Mouse (Mus musculus) liver, embryonic 16.5 days (tissue): ENCODE measurements around the gene Tmcc3. TPM values are rescaled to one million over a fixed set of nuclear protein-coding genes. Genes with fewer than 3 reads are reported as not detected.

ENCODE experiments used
- ATAC-seq: fragments of 200-750 bp; cut with Nextera tagmentation; 2 replicates; pipeline ENCODE4 v1.8.0; 2017; ENCODE audit warnings: low read depth, mild to moderate bottlenecking, moderate number of reproducible peaks, moderate library complexity
- H3K27ac ChIP-seq: fragments of 300-500 bp; sonication (generic); 2 replicates; pipeline ENCODE4 v1.5.1; 2014; ENCODE audit warnings: mild to moderate bottlenecking, low read length
- H3K27me3 ChIP-seq: fragments of 300-500 bp; sonication (generic); 2 replicates; pipeline ENCODE4 v1.6.1; 2014; ENCODE audit warnings: low read depth, low read length, mixed read lengths; ENCODE audit not compliant: control insufficient read depth, insufficient read depth
- H3K36me3 ChIP-seq: fragments of 300-500 bp; sonication (generic); 2 replicates; pipeline ENCODE4 v1.6.1; 2014; ENCODE audit warnings: mild to moderate bottlenecking; ENCODE audit not compliant: control insufficient read depth, insufficient read depth
- H3K4me1 ChIP-seq: fragments of 300-500 bp; sonication (generic); 2 replicates; pipeline ENCODE4 v1.6.1; 2014; ENCODE audit warnings: low read depth, low read length, mixed read lengths; ENCODE audit not compliant: control insufficient read depth
- H3K4me2 ChIP-seq: fragments of 300-500 bp; sonication (generic); 2 replicates; pipeline ENCODE4 v1.6.1; 2014; ENCODE audit warnings: low read depth, low read length, mixed read lengths
- H3K4me3 ChIP-seq: fragments of 300-500 bp; sonication (generic); 2 replicates; pipeline ENCODE4 v1.5.1; 2014; ENCODE audit warnings: low read depth, mild to moderate bottlenecking, low read length
- H3K9ac ChIP-seq: fragments of 300-500 bp; sonication (generic); 2 replicates; pipeline ENCODE4 v1.6.1; 2014; ENCODE audit warnings: low read depth, low read length
- H3K9me3 ChIP-seq: fragments of 300-500 bp; sonication (generic); replicated peaks from 2 replicates; pipeline ENCODE4 v1.6.1; 2016; ENCODE audit warnings: low read length; ENCODE audit not compliant: control insufficient read depth
- WGBS: fragments of 180-500 bp; shearing (Covaris S2); extraction: QIAGEN DNeasy Blood & Tissue Kit; methylation state at CpG from one replicate; pipeline ENCODE4 v1.1.7; 2014; ENCODE audit not compliant: insufficient replicate concordance; 5-methylcytosine and 5-hydroxymethylcytosine counted together
- polyA plus RNA-seq: library from polyadenylated mRNA; unstranded; fragments of >200 nt; fragmentation: Nextera tagmentation; extraction: Ambion mirVana; gene quantifications from 2 replicates; pipeline ENCODE4 v1.2.1, GENCODE M21; 2015

The Tmcc3 gene
- polyA plus RNA-seq, 1 experiment from 2014 or later = 6.7 TPM

DNA sequence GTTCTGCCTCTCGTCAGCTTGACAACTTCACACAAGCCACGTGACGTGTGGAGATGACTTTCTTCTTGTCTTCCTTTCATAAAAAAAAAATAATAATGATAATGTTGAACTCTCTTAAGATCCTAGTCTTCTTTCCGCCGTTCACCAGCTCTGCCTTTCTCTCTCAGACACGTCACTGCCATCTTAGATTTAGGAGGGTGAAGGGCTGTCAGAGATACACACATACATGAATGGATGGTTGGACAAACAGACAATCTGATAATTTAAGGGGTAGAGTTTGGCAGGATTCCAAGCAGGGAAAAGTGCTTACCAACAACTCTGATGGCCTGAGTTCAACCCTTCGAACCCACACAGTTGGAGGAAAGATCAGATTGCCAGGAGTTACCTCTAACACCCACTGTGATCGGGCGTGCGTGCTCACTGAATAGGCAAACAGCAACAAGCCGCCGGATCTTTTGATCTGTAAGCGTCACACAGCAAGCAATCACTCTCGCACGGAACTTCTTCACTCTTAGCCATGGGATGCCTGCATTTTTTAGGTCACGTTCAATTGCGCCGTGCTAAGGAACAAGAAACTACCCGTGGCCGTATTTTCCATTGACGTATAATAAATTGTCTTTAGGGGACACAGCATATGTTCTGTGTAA lies 254.6 kb downstream of the Tmcc3 start:
- ATAC-seq = no peak
- Histone ChIP-seq H3K4me2 (no peak overlapping the region), H3K27ac (peak overlapping the region; percentile 42; the same call in 1 of the 2 replicates), H3K9ac (no peak overlapping the region), H3K4me1 (peaks cover 13% of the 10 kb centered on the region), H3K36me3 (no peaks in the 10 kb centered on the region), H3K27me3 (no peaks in the 10 kb centered on the region), H3K4me3 (no peak overlapping the region), H3K9me3 (no peaks in the 10 kb centered on the region)
- 56% methylated on average over 21 of the region's 21 CpGs for WGBS

DNA sequence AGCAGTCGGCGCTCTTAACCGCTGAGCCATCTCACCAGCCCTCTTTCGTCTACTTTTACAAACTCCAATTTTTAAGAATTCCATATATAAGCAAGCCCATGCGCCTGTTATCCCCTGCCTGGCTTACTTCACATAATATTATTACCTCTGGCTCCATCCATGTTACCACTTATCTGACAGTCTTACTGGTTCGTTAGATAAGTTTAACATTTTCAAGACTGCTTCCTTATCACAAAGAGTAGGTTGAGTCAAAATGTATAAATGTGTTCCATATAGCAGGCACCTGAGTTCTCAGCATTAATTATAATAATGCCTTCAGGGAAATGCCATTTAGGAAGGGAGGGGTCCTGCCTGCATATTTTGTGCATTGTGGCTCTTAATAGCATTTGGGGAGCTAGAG lies 255.5 kb downstream of the Tmcc3 start:
- Histone ChIP-seq H3K9ac (no peak overlapping the region), H3K36me3 (no peaks in the 10 kb centered on the region), H3K4me1 (peaks cover 13% of the 10 kb centered on the region), H3K4me2 (no peak overlapping the region), H3K27ac (no peak overlapping the region), H3K27me3 (no peaks in the 10 kb centered on the region), H3K4me3 (no peak overlapping the region), H3K9me3 (no peaks in the 10 kb centered on the region)
- 70% methylated on average over 6 of the region's 6 CpGs for WGBS
- ATAC-seq = no peak

DNA sequence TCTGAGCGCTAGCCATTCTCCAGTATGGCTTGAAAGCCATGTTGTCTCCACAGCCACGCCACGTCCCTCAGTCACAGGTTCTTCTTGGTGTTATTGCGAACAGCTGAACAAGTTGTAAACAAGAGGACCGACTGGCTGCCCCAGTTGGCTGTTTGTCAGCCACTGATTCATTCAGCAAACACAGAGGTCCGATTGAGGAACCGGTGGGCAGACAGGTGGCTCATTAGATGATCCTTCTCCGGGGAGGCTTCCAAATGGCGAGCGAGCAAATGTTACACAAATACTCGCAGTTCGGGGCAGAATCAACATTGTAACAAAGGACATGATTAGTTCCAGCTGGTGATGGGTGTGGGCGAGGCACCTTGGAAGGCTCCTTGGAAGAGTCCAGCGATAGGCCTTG lies 256.2 kb downstream of the Tmcc3 start:
- H3K27me3 ChIP-seq = no peaks in the 10 kb centered on the region
- H3K4me3 ChIP-seq = no peak overlapping the region
- no peaks in the 10 kb centered on the region for H3K9me3 ChIP-seq
- H3K4me1 ChIP-seq = peaks cover 13% of the 10 kb centered on the region
- peak; percentile 47 for ATAC-seq
- no peaks in the 10 kb centered on the region for H3K36me3 ChIP-seq
- H3K27ac ChIP-seq = no peak overlapping the region
- WGBS = 71% methylated on average over 14 of the region's 14 CpGs
- no peak overlapping the region for H3K4me2 ChIP-seq
- H3K9ac ChIP-seq = no peak overlapping the region

DNA sequence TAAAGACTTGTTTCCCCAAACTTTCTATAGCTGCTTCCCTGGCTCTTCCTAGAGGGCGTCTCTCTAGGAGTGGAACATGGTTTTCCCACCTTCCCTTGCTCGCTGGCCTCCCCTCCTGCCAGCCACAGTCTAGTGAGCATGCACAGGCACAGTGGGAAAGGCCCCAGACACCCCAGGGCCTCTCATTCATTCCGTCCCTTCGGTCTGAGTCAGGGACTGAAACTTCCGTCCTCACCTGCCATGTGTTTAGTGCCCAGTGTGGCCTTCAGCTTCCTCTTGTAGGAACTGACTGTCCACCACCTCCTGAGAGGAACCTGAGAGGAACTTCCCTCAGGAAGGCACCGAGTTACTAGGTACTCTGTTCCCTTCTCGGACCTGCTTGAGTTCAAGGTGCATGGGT lies 257.1 kb downstream of the Tmcc3 start:
- H3K4me2 ChIP-seq = no peak overlapping the region
- no peak for ATAC-seq
- H3K9ac ChIP-seq = no peak overlapping the region
- H3K27me3 ChIP-seq = no peaks in the 10 kb centered on the region
- H3K27ac ChIP-seq = no peak overlapping the region
- H3K4me1 ChIP-seq = peaks cover 13% of the 10 kb centered on the region
- no peaks in the 10 kb centered on the region for H3K36me3 ChIP-seq
- no peak overlapping the region for H3K4me3 ChIP-seq
- H3K9me3 ChIP-seq = no peaks in the 10 kb centered on the region
- WGBS = 62% methylated on average over 7 of the region's 7 CpGs

DNA sequence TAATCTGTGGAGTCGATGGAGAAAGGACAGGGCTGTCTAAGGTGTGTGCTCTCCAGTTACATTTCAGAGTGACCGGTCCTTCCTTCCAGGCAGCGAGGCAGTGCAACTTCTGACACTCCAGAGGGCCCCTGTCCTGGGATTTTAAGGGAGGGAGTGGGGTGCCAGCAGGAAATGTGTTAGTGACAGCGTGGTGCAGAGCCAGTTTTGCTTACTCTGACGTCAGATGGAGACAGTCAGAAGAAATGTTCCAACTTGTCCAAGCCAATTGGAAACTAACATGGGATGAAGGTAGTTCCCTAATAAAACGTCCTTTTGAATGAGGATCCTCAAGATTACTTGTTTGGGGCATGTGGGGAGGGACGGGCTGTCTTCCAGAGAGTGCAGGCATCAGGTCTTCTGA lies 258.0 kb downstream of the Tmcc3 start:
- Histone ChIP-seq H3K27me3 (no peaks in the 10 kb centered on the region), H3K4me1 (peaks cover 17% of the 10 kb centered on the region), H3K9me3 (no peaks in the 10 kb centered on the region), H3K4me2 (no peak overlapping the region), H3K36me3 (no peaks in the 10 kb centered on the region), H3K9ac (no peak overlapping the region), H3K27ac (no peak overlapping the region), H3K4me3 (no peak overlapping the region)
- WGBS = 63% methylated on average over 7 of the region's 7 CpGs
- no peak for ATAC-seq

DNA sequence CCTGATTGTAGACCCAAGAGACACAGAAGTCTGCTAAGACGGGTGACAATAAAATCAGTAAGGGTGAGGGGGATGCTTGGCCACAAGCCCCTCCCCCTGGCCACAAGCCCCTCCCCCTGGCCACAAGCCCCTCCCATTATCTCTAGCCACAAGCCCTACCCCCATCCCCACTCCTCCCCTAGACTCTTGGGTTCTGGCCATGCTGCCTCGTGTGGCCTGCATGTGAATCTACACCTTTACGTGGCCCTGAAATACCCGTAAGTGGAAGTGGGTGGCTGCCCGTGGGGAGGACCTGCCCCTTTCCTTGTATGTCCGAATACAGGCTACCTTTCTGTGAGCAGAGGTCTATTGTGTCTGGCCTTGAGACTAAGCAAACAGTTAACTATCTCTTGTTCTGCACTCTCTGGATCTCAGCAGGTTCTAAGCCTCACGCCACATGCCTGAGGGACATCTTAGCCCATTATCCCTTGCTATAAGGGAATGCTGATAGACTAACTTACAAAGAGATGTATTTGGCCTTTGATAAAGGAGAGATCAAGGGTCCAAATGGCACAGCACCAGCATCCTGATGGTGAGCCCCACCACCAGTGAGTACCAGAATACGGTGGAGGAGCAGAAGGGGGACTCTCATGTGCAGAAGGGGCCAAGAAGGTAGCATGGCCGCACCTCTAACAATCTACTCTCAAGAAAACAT lies 260.3 kb downstream of the Tmcc3 start:
- Histone ChIP-seq H3K9me3 (no peaks in the 10 kb centered on the region), H3K4me2 (no peak overlapping the region), H3K4me3 (no peak overlapping the region), H3K4me1 (peaks cover 12% of the 10 kb centered on the region), H3K27me3 (no peaks in the 10 kb centered on the region), H3K27ac (no peak overlapping the region), H3K36me3 (no peaks in the 10 kb centered on the region), H3K9ac (no peak overlapping the region)
- no peak for ATAC-seq
- 56% methylated on average over 9 of the region's 9 CpGs for WGBS

DNA sequence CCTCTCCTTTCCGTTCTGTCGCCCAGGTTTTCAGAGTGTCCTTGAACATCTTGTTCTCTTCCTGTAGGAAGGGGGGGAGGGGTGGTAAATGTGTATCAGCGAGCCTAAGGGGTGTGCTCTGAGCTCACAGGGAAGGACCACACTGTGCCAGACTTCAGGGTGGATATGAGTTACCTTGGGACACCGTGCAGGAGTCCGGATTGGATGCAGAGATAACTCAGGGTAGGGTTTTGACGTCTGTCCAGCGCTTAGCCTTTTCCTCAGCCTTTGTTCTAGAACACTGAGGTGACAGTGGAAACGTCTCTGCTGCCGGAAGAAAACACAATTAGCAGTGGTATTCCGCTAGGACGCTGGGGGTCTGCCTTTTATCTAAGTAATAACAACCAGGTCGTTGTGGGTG lies 261.0 kb downstream of the Tmcc3 start:
- Histone ChIP-seq H3K36me3 (no peaks in the 10 kb centered on the region), H3K27ac (no peak overlapping the region), H3K4me2 (no peak overlapping the region), H3K9ac (no peak overlapping the region), H3K4me1 (peaks cover 8% of the 10 kb centered on the region), H3K4me3 (no peak overlapping the region), H3K27me3 (no peaks in the 10 kb centered on the region), H3K9me3 (no peaks in the 10 kb centered on the region)
- 41% methylated on average over 12 of the region's 12 CpGs for WGBS
- ATAC-seq = no peak

DNA sequence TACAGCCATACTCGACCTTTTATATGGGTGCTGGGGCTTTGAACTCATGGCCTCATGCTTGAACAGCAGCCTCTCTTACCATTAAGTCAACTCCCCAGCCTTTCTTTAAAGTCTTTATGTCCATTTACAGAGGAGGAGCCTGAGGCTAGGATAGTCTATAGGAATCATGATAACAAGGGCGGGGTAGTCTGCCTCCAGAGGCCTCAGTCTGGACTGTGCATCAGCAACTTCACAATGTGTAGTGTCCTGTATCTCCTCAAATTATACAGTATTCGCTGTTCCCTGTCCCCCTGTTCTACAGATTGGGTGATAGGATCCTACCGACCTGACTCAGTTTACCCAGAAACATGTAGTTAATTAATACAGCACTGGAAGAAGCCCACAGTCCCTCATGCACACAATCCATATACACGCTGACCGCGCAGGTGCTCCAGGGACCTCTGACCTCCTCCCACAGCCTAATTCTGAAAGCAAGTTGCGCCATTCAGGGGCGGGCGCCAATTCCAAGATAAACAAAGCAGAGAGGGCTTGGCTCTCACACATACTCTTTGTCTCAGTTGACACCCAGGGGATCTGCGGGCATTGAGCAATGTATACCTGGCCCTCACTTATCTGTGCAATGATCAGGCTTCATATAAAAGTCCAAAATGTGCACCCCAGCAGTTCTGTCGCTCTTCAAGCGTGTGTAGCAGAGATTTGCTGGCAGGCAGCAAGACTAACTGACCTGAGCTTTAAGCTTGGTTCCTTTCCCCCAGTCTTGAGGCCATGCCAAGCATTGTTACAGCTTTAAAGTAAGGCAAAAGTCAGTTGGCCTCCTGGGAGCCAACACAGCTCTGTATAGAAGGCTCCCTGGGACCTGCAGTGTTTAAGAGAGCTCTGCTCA lies 262.9 kb downstream of the Tmcc3 start:
- no peak overlapping the region for H3K4me3 ChIP-seq
- WGBS = 57% methylated on average over 13 of the region's 13 CpGs
- H3K27ac ChIP-seq = peak overlapping the region; percentile 84
- no peak overlapping the region for H3K9ac ChIP-seq
- H3K27me3 ChIP-seq = no peaks in the 10 kb centered on the region
- H3K9me3 ChIP-seq = no peaks in the 10 kb centered on the region
- H3K4me1 ChIP-seq = peaks cover 8% of the 10 kb centered on the region
- no peak overlapping the region for H3K4me2 ChIP-seq
- peak; percentile 90 for ATAC-seq
- no peaks in the 10 kb centered on the region for H3K36me3 ChIP-seq

DNA sequence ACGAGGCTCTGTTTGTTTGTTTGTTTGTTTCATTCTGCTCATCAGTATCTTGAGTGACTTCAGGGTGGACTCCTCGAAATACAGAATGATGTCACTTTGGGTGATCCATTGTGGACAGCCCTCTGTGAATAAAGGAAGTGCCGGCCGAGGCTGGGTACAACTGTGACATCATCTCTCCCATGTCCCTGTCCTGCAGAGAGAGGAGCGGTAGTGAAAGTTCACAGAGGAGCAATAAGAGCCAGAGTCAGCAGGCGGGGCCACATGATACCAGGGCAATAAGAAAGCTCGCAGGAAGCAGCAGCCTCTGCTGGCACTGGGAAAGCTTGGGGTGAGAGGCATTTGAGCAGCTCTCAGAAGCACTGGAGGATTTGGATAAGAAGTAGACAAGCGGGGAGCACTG lies 264.2 kb downstream of the Tmcc3 start:
- no peaks in the 10 kb centered on the region for H3K9me3 ChIP-seq
- H3K27ac ChIP-seq = peak overlapping the region; percentile 84
- 19% methylated on average over 8 of the region's 8 CpGs for WGBS
- no peaks in the 10 kb centered on the region for H3K27me3 ChIP-seq
- no peak overlapping the region for H3K4me3 ChIP-seq
- H3K9ac ChIP-seq = no peak overlapping the region
- H3K4me1 ChIP-seq = peaks cover 8% of the 10 kb centered on the region
- peak overlapping the region; percentile 17; the same call in 1 of the 2 replicates for H3K4me2 ChIP-seq
- ATAC-seq = peak; percentile 41
- no peaks in the 10 kb centered on the region for H3K36me3 ChIP-seq
